9 mouse cellular contexts compared by ENCODE assay signal in genomic region chr6:38809396-38810120, GRCm38 (mm10).
DNase-seq lines count a peak whose midpoint lies in the region; ATAC-seq and TF ChIP-seq lines count a peak whose summit lies in the region.
"Had no signal": no experiment of that assay in that cellular context is flagged by ENCODE, and none has a peak within 500 bp of the region (broad histone marks: within the 10 kb centered on the region; RNA-seq: fewer than 3 reads in every experiment).

No protein-coding gene starts in this region.

- TF ChIP-seq RAD21 in MEL (IDR thresholded peaks at IDR 0.05; ENCODE audit: low read depth, low read length): no peak

- peaks cover 2% of the 10 kb centered on the region for H3K36me3 ChIP-seq in kidney, embryonic 16.5 days (ENCODE audit: insufficient read depth, low read length)
- peaks cover 0 to 16% of the 10 kb centered on the region in 2 experiments; a peak in 2 of 4 replicates for H3K36me3 ChIP-seq in MEL (ENCODE audit: control insufficient read depth in 1 of 2, insufficient read depth in 2 of 2, low read length in 2 of 2)
- H3K36me3 ChIP-seq in heart, embryonic 16.5 days (ENCODE audit: control insufficient read depth, insufficient read depth): no peaks in the 10 kb centered on the region

- peaks cover 12% of the 10 kb centered on the region; the same call in 1 of the 2 replicates for H3K4me1 ChIP-seq in kidney, embryonic 16.5 days (ENCODE audit: insufficient read depth, low read length)
- peaks cover 10 to 23% of the 10 kb centered on the region in 2 experiments for H3K4me1 ChIP-seq in MEL (ENCODE audit: control insufficient read depth in 1 of 2, insufficient read depth in 2 of 2, low read length in 2 of 2)
- H3K4me1 ChIP-seq in heart, embryonic 16.5 days (ENCODE audit: control insufficient read depth, insufficient read depth, low read length): peaks cover 49% of the 10 kb centered on the region

- no peak for TF ChIP-seq EP300 in MEL (IDR thresholded peaks at IDR 0.05; ENCODE audit: low read depth in 1 of 2, low read length in 2 of 2)

- TF ChIP-seq POLR2A in MEL (IDR thresholded peaks at IDR 0.05; ENCODE audit: control insufficient read depth in 1 of 2, insufficient read depth in 1 of 2, low read depth in 1 of 2, low read length in 2 of 2, poor library complexity in 1 of 2): no peak

- 0 out of 2 replicates have a peak, but pooled peaks have one; percentile 32 for ATAC-seq in kidney, embryonic 16.5 days (ENCODE audit: low FRiP score, low TSS enrichment)
- ATAC-seq in heart, embryonic 16.5 days (replicated peaks; ENCODE audit: extremely low read depth, insufficient read depth, low FRiP score): peak; percentile 58

- H3K27me3 ChIP-seq in kidney, embryonic 16.5 days (ENCODE audit: insufficient read depth, low read length): no peaks in the 10 kb centered on the region
- no peaks in the 10 kb centered on the region for H3K27me3 ChIP-seq in MEL (ENCODE audit: control insufficient read depth in 1 of 2, insufficient read depth in 2 of 2, low read length in 2 of 2)
- no peaks in the 10 kb centered on the region for H3K27me3 ChIP-seq in heart, embryonic 16.5 days (ENCODE audit: control insufficient read depth, insufficient read depth, low read length)

- no peaks in the 10 kb centered on the region for H3K79me2 ChIP-seq in MEL (ENCODE audit: control insufficient read depth, insufficient read depth, low read length, poor library complexity)

- H3K9ac ChIP-seq in kidney, embryonic 16.5 days (replicated peaks; ENCODE audit: low read length): no peak overlapping the region
- H3K9ac ChIP-seq in MEL (ENCODE audit: control insufficient read depth, low read depth, low read length, poor library complexity, severe bottlenecking): peak overlapping the region; percentile 5
- H3K9ac ChIP-seq in heart, embryonic 16.5 days (ENCODE audit: low read length): peak overlapping the region; percentile 16; the same call in 1 of the 2 replicates

- no peak overlapping the region for H3K4me3 ChIP-seq in kidney, embryonic 16.5 days (ENCODE audit: low read length)
- 0 out of 4 replicates have a peak overlapping the region, but pooled peaks of 1 of the 2 experiments have one; percentile 4 for H3K4me3 ChIP-seq in MEL (ENCODE audit: control insufficient read depth in 1 of 2, insufficient read depth in 1 of 2, low read depth in 2 of 2, low read length in 2 of 2)
- no peak overlapping the region for H3K4me3 ChIP-seq in heart, embryonic 16.5 days (ENCODE audit: low read length)
- H3K4me3 ChIP-seq: left cerebral cortex, adult 2 months had no signal

- no peak for DNase-seq in kidney, adult 8-10 months
- peak; percentile 41 for DNase-seq in MEL (ENCODE audit: low read depth, low spot score)
- DNase-seq in lung, postnatal 36 days: peak; percentile 66
- DNase-seq in gastrocnemius, postnatal 25 days: no peak
- no peak for DNase-seq in cerebellum, postnatal 25 days
- no peak for DNase-seq in cerebellum, adult 11 months

- no peaks in the 10 kb centered on the region for H3K9me3 ChIP-seq in kidney, embryonic 16.5 days (ENCODE audit: low read length)
- H3K9me3 ChIP-seq in MEL (replicated peaks; ENCODE audit: insufficient read depth, low read length): no peaks in the 10 kb centered on the region
- no peaks in the 10 kb centered on the region for H3K9me3 ChIP-seq in heart, embryonic 16.5 days (replicated peaks; ENCODE audit: control insufficient read depth, low read length)

- TF ChIP-seq CTCF in MEL (IDR thresholded peaks at IDR 0.05 in 2 of 3, conservative IDR thresholded peaks at IDR 0.05 in 1 of 3; ENCODE audit: control insufficient read depth in 1 of 3, insufficient read depth in 1 of 3, low read depth in 2 of 3, low read length in 3 of 3, poor library complexity in 1 of 3, severe bottlenecking in 1 of 3): no peak

- 45% methylated on average over 10 of the region's 10 CpGs for WGBS in kidney, embryonic 16.5 days
- 34% methylated on average over 10 of the region's 10 CpGs for WGBS in heart, embryonic 16.5 days

- H3K4me2 ChIP-seq in kidney, embryonic 16.5 days (replicated peaks; ENCODE audit: low read depth, low read length): no peak overlapping the region
- peak overlapping the region; percentile 10 for H3K4me2 ChIP-seq in heart, embryonic 16.5 days (ENCODE audit: low read depth, low read length)

- no peak overlapping the region for H3K27ac ChIP-seq in kidney, embryonic 16.5 days (ENCODE audit: low read length)
- H3K27ac ChIP-seq in MEL (ENCODE audit: control insufficient read depth, low read depth, low read length): peak overlapping the region; percentile 31
- peak overlapping the region; percentile 57 for H3K27ac ChIP-seq in heart, embryonic 16.5 days (ENCODE audit: low read length)
- H3K27ac ChIP-seq: left cerebral cortex, adult 2 months had no signal

TF ChIP-seq in MEL, 35 proteins besides CTCF, POLR2A, EP300 and RAD21:
- TF ChIP-seq SMC3 (IDR thresholded peaks at IDR 0.05; ENCODE audit: low read depth, low read length) (no peak), POLR2AphosphoS2 (IDR thresholded peaks at IDR 0.05; ENCODE audit: low read length) (no peak), POLR2AphosphoS5 (IDR thresholded peaks at IDR 0.05; ENCODE audit: borderline replicate concordance, low read depth, low read length) (no peak), TBP (IDR thresholded peaks at IDR 0.05; ENCODE audit: low read depth, low read length) (no peak), USF1 (IDR thresholded peaks at IDR 0.05; ENCODE audit: low read depth, low read length) (no peak), MEF2A (IDR thresholded peaks at IDR 0.05; ENCODE audit: extremely low read depth, insufficient replicate concordance, low read depth, low read length, poor library complexity, severe bottlenecking) (no peak), TCF12 (IDR thresholded peaks at IDR 0.05; ENCODE audit: low read depth, low read length) (no peak), RCOR1 (IDR thresholded peaks at IDR 0.05; ENCODE audit: low read depth, low read length) (no peak), ELF1 (IDR thresholded peaks at IDR 0.05; ENCODE audit: low read depth, low read length) (no peak), CHD2 (IDR thresholded peaks at IDR 0.05; ENCODE audit: low read length) (no peak), MYC (IDR thresholded peaks at IDR 0.05; ENCODE audit: low read depth, low read length) (no peak), HCFC1 (IDR thresholded peaks at IDR 0.05; ENCODE audit: low read depth, low read length) (no peak), MAZ (IDR thresholded peaks at IDR 0.05; ENCODE audit: low read depth, low read length) (no peak), MAX (IDR thresholded peaks at IDR 0.05; ENCODE audit: low read length) (no peak)

Comparison
In these comparisons a context has a peak if more than half of its experiments do, and no peak if none do; other contexts are left out.
1. DNase-seq: peak in MEL (single experiment) and lung, postnatal 36 days (single experiment); none in kidney, adult 8-10 months (0 of 2), gastrocnemius, postnatal 25 days (single experiment), cerebellum, postnatal 25 days (0 of 2) and cerebellum, adult 11 months (single experiment).